Mouse (Mus musculus) heart, embryonic 11.5 days (tissue): ENCODE results near the gene 6030445D17Rik. TPM values are rescaled to one million over a fixed set of nuclear protein-coding genes. Genes with fewer than 3 reads are reported as not detected.
A peak's percentile ranks its signal among the peaks of the same experiment; 100 is the strongest.

ENCODE experiments used
- ATAC-seq: fragments of 200-750 bp; cut with Nextera tagmentation; replicated peaks from 2 replicates; pipeline ENCODE4 v1.8.0; 2017; ENCODE audit warnings: moderate library complexity; ENCODE audit not compliant: insufficient number of reproducible peaks, low FRiP score, low TSS enrichment
- H3K27ac ChIP-seq: fragments of 300-500 bp; sonication (generic); 2 replicates; pipeline ENCODE4 v1.5.1; 2014; ENCODE audit warnings: mild to moderate bottlenecking, low read depth, low read length
- H3K27me3 ChIP-seq: fragments of 300-500 bp; sonication (generic); 2 replicates; pipeline ENCODE4 v1.6.1; 2014; ENCODE audit warnings: mild to moderate bottlenecking, low read length, mixed read lengths; ENCODE audit not compliant: control insufficient read depth, insufficient read depth
- H3K36me3 ChIP-seq: fragments of 300-500 bp; sonication (generic); 2 replicates; pipeline ENCODE4 v1.6.1; 2014; ENCODE audit warnings: mild to moderate bottlenecking, low read length, moderate library complexity, mixed read lengths; ENCODE audit not compliant: control insufficient read depth, insufficient read depth
- H3K4me1 ChIP-seq: fragments of 300-500 bp; sonication (generic); 2 replicates; pipeline ENCODE4 v1.6.1; 2014; ENCODE audit warnings: low read length; ENCODE audit not compliant: control insufficient read depth, insufficient read depth
- H3K4me2 ChIP-seq: fragments of 300-500 bp; sonication (generic); 2 replicates; pipeline ENCODE4 v1.6.1; 2014; ENCODE audit warnings: mild to moderate bottlenecking, moderate library complexity
- H3K4me3 ChIP-seq: fragments of 300-500 bp; sonication (generic); 2 replicates; pipeline ENCODE4 v1.5.1; 2014; ENCODE audit warnings: low read depth, low read length
- H3K9ac ChIP-seq: fragments of 300-500 bp; sonication (generic); 2 replicates; pipeline ENCODE4 v1.6.1; 2014; ENCODE audit warnings: mild to moderate bottlenecking, low read depth, low read length, moderate library complexity
- H3K9me3 ChIP-seq: fragments of 300-500 bp; sonication (generic); replicated peaks from 2 replicates; pipeline ENCODE4 v1.6.1; 2016; ENCODE audit warnings: low read length; ENCODE audit not compliant: control insufficient read depth
- WGBS: fragments of 180-500 bp; shearing (Covaris S2); extraction: QIAGEN DNeasy Blood & Tissue Kit; methylation state at CpG from one replicate; pipeline ENCODE4 v1.1.7; 2014; ENCODE audit not compliant: insufficient replicate concordance; 5-methylcytosine and 5-hydroxymethylcytosine counted together
- polyA plus RNA-seq: library from polyadenylated mRNA; unstranded; fragments of >200 nt; fragmentation: Nextera tagmentation; extraction: Ambion mirVana; gene quantifications from 2 replicates; pipeline ENCODE4 v1.2.1, GENCODE M21; 2014

Gene 6030445D17Rik
- polyA plus RNA-seq, 1 experiment from 2014 or later: 0.29 TPM

- WGBS: 35% methylated on average over 5 of the region's 5 CpGs
- ATAC-seq: no peak
- peaks cover 10% of the 10 kb centered on the region for H3K4me1 ChIP-seq
- H3K4me2 ChIP-seq: no peak overlapping the region
- no peak overlapping the region for H3K27ac ChIP-seq
- H3K36me3 ChIP-seq: no peaks in the 10 kb centered on the region
- H3K4me3 ChIP-seq: no peak overlapping the region
- H3K9ac ChIP-seq: no peak overlapping the region
- no peaks in the 10 kb centered on the region for H3K9me3 ChIP-seq
- no peaks in the 10 kb centered on the region for H3K27me3 ChIP-seq
Measured at GRCm38 (mm10) chr4:136452792-136453191, 9.3 kb upstream of the 6030445D17Rik start.

GRCm38 (mm10) chr4:136454850-136455260, 7.2 kb upstream of the 6030445D17Rik start:
- peaks cover 10% of the 10 kb centered on the region for H3K4me1 ChIP-seq
- peak overlapping the region; percentile 21 for H3K4me3 ChIP-seq
- H3K9me3 ChIP-seq: no peaks in the 10 kb centered on the region
- 4% methylated on average over 10 of the region's 10 CpGs for WGBS
- H3K27me3 ChIP-seq: no peaks in the 10 kb centered on the region
- H3K36me3 ChIP-seq: no peaks in the 10 kb centered on the region
- H3K4me2 ChIP-seq: peak overlapping the region; percentile 65
- H3K27ac ChIP-seq: no peak overlapping the region
- ATAC-seq: no peak
- 0 out of 2 replicates have a peak overlapping the region, but pooled peaks have one; percentile 22 for H3K9ac ChIP-seq

- no peak overlapping the region for H3K4me2 ChIP-seq
- WGBS: 80% methylated on average over 6 of the region's 6 CpGs
- H3K4me3 ChIP-seq: no peak overlapping the region
- no peaks in the 10 kb centered on the region for H3K27me3 ChIP-seq
- H3K9ac ChIP-seq: no peak overlapping the region
- H3K27ac ChIP-seq: no peak overlapping the region
- H3K36me3 ChIP-seq: no peaks in the 10 kb centered on the region
- no peak for ATAC-seq
- H3K9me3 ChIP-seq: no peaks in the 10 kb centered on the region
- H3K4me1 ChIP-seq: peaks cover 7% of the 10 kb centered on the region
Measured at GRCm38 (mm10) chr4:136456516-136457218, 5.4 kb upstream of the 6030445D17Rik start.

- H3K4me1 ChIP-seq: peaks cover 10% of the 10 kb centered on the region
- H3K9me3 ChIP-seq: no peaks in the 10 kb centered on the region
- H3K27me3 ChIP-seq: peaks cover 3% of the 10 kb centered on the region; the same call in 1 of the 2 replicates
- no peaks in the 10 kb centered on the region for H3K36me3 ChIP-seq
- H3K9ac ChIP-seq: no peak overlapping the region
- H3K4me2 ChIP-seq: no peak overlapping the region
- no peak overlapping the region for H3K4me3 ChIP-seq
- WGBS: 75% methylated on average over 7 of the region's 7 CpGs
- no peak overlapping the region for H3K27ac ChIP-seq
- ATAC-seq: no peak
Measured at GRCm38 (mm10) chr4:136458276-136458675, 3.8 kb upstream of the 6030445D17Rik start.

- no peaks in the 10 kb centered on the region for H3K9me3 ChIP-seq
- WGBS: 81% methylated on average over 12 of the region's 12 CpGs
- no peak overlapping the region for H3K4me3 ChIP-seq
- H3K4me2 ChIP-seq: no peak overlapping the region
- H3K36me3 ChIP-seq: no peaks in the 10 kb centered on the region
- peaks cover 13% of the 10 kb centered on the region for H3K4me1 ChIP-seq
- no peak overlapping the region for H3K9ac ChIP-seq
- H3K27ac ChIP-seq: no peak overlapping the region
- ATAC-seq: no peak
- peaks cover 5% of the 10 kb centered on the region; the same call in 1 of the 2 replicates for H3K27me3 ChIP-seq
Measured at GRCm38 (mm10) chr4:136459210-136459609, 2.8 kb upstream of the 6030445D17Rik start.

- Histone ChIP-seq H3K9ac (no peak overlapping the region), H3K4me1 (peaks cover 12% of the 10 kb centered on the region), H3K36me3 (no peaks in the 10 kb centered on the region), H3K9me3 (no peaks in the 10 kb centered on the region), H3K27ac (no peak overlapping the region), H3K4me3 (no peak overlapping the region), H3K4me2 (no peak overlapping the region), H3K27me3 (peaks cover 5% of the 10 kb centered on the region; the same call in 1 of the 2 replicates)
- no peak for ATAC-seq
- WGBS: 38% methylated on average over 4 of the region's 4 CpGs
Measured at GRCm38 (mm10) chr4:136461206-136461605, 844 bp upstream of the 6030445D17Rik start.

- peak overlapping the region; percentile 98 for H3K4me2 ChIP-seq
- H3K9me3 ChIP-seq: no peaks in the 10 kb centered on the region
- H3K4me1 ChIP-seq: peaks cover 14% of the 10 kb centered on the region
- ATAC-seq: no peak
- H3K27me3 ChIP-seq: peaks cover 5% of the 10 kb centered on the region; the same call in 1 of the 2 replicates
- H3K9ac ChIP-seq: peak overlapping the region; percentile 76
- peak overlapping the region; percentile 71 for H3K4me3 ChIP-seq
- WGBS: 15% methylated on average over 6 of the region's 6 CpGs
- no peaks in the 10 kb centered on the region for H3K36me3 ChIP-seq
- H3K27ac ChIP-seq: peak overlapping the region; percentile 74
Measured at GRCm38 (mm10) chr4:136461761-136462085, 327 bp upstream of the 6030445D17Rik start.

- ATAC-seq: peak; percentile 32; the same call in 1 of the 2 replicates
- peak overlapping the region; percentile 98 for H3K4me2 ChIP-seq
- no peaks in the 10 kb centered on the region for H3K36me3 ChIP-seq
- H3K9me3 ChIP-seq: no peaks in the 10 kb centered on the region
- H3K4me1 ChIP-seq: peaks cover 14% of the 10 kb centered on the region
- WGBS: under 1% methylated on average over 8 of the region's 8 CpGs
- H3K4me3 ChIP-seq: peak overlapping the region; percentile 71
- peak overlapping the region; percentile 74 for H3K27ac ChIP-seq
- H3K27me3 ChIP-seq: peaks cover 5% of the 10 kb centered on the region; the same call in 1 of the 2 replicates
- H3K9ac ChIP-seq: peak overlapping the region; percentile 76
Measured at GRCm38 (mm10) chr4:136462839-136463178, 759 bp downstream of the 6030445D17Rik start.

GRCm38 (mm10) chr4:136463436-136463835, 1.4 kb downstream of the 6030445D17Rik start:
- Histone ChIP-seq H3K4me3 (peak overlapping the region; percentile 71), H3K9ac (no peak overlapping the region), H3K27ac (no peak overlapping the region), H3K36me3 (no peaks in the 10 kb centered on the region), H3K4me1 (peaks cover 14% of the 10 kb centered on the region), H3K4me2 (peak overlapping the region; percentile 98), H3K9me3 (no peaks in the 10 kb centered on the region), H3K27me3 (peaks cover 5% of the 10 kb centered on the region; the same call in 1 of the 2 replicates)
- WGBS: 20% methylated on average over 9 of the region's 9 CpGs
- no peak for ATAC-seq
